Mouse (Mus musculus) hindbrain, embryonic 15.5 days (tissue): Measurements from ENCODE around the gene Mgl2. TPM values are rescaled to one million over a fixed set of nuclear protein-coding genes. Genes with fewer than 3 reads are reported as not detected.
"Not testable (repeated sequence)": the region's sequence is repeated elsewhere in the genome, so short reads cannot be mapped to it uniquely, and the experiment has no call there.

Source experiments
- ATAC-seq: fragments of 200-750 bp; cut with Nextera tagmentation; 2 replicates; pipeline ENCODE4 v1.8.0; 2017; ENCODE audit warnings: low read depth, moderate number of reproducible peaks, moderate TSS enrichment; ENCODE audit not compliant: low FRiP score
- H3K27ac ChIP-seq: fragments of 300-500 bp; sonication (generic); replicated peaks from 2 replicates; pipeline ENCODE4 v1.5.1; 2015; ENCODE audit warnings: mild to moderate bottlenecking, inconsistent platforms
- H3K27me3 ChIP-seq: fragments of 300-500 bp; sonication (generic); 2 replicates; pipeline ENCODE4 v1.6.1; 2015; ENCODE audit warnings: control low read depth, inconsistent platforms
- H3K36me3 ChIP-seq: fragments of 300-500 bp; sonication (generic); 2 replicates; pipeline ENCODE4 v1.6.1; 2015; ENCODE audit warnings: control low read depth, inconsistent platforms
- H3K4me1 ChIP-seq: fragments of 300-500 bp; sonication (generic); replicated peaks from 2 replicates; pipeline ENCODE4 v1.6.1; 2015; ENCODE audit warnings: control low read depth, inconsistent platforms
- H3K4me2 ChIP-seq: fragments of 300-500 bp; sonication (generic); 2 replicates; pipeline ENCODE4 v1.6.1; 2015; ENCODE audit warnings: moderate library complexity, mild to moderate bottlenecking, inconsistent platforms
- H3K4me3 ChIP-seq: fragments of 300-500 bp; sonication (generic); 2 replicates; pipeline ENCODE4 v1.5.1; 2015; ENCODE audit warnings: mild to moderate bottlenecking, inconsistent platforms
- H3K9ac ChIP-seq: fragments of 300-500 bp; sonication (generic); 2 replicates; pipeline ENCODE4 v1.6.1; 2015; ENCODE audit warnings: inconsistent platforms
- H3K9me3 ChIP-seq: fragments of 300-500 bp; sonication (generic); 2 replicates; pipeline ENCODE4 v1.6.1; 2016; ENCODE audit warnings: control low read depth, inconsistent platforms
- WGBS: fragments of 180-500 bp; shearing (Covaris S2); methylation state at CpG from one replicate; pipeline ENCODE4 v1.1.7; 2015; 5-methylcytosine and 5-hydroxymethylcytosine counted together
- polyA plus RNA-seq: library from polyadenylated mRNA; unstranded; fragments of >200 nt; fragmentation: Nextera tagmentation; extraction: Ambion mirVana; gene quantifications from 2 replicates; pipeline ENCODE4 v1.2.1, GENCODE M21; 2015

The Mgl2 gene
- polyA plus RNA-seq, 1 experiment from 2014 or later = 1.4 TPM

DNA sequence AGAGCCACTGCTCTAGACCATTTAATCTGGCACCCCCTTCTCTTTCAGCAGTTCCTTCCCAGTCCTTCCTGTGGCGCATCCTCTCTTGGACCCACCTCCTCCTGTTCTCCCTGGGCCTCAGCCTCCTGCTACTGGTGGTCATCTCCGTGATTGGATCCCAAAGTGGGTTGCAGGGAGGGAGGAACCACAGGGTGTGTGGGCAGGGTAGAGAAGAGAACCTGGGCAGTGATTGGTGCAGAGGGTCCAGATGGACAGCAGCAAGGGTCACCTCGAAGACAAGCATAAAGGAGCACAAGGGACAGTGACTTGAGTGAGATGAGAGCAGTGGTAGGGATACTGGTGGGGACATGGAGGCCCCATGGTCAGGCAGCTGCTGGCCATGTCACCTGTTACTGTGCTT lies 4.9 kb downstream of the Mgl2 start:
- H3K27me3 ChIP-seq, H3K9ac ChIP-seq, ATAC-seq, H3K27ac ChIP-seq, H3K4me1 ChIP-seq, H3K36me3 ChIP-seq, H3K4me3 ChIP-seq, H3K9me3 ChIP-seq, H3K4me2 ChIP-seq: not testable (repeated sequence)
- 76% methylated on average over 3 of the region's 3 CpGs for WGBS

DNA sequence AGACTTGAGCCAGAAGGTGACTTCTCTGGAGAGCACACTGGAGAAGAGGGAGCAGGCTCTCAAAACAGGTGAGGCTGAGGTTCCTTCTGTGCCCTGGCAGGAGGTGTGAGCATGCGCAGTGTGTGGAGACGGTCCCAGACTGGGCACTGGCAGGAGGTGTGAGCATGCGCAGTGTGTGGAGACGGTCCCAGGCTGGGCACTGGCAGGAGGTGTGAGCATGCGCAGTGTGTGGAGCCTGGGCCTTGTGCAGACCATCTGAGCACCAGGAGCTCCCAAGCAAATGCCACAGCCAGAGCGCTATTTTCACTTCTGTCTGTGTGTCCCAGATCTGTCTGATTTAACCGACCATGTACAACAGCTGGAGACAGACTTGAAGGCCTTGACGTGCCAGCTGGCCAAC lies 5.8 kb downstream of the Mgl2 start:
- 85% methylated on average over 8 of the region's 8 CpGs for WGBS
- ATAC-seq, H3K4me1 ChIP-seq: not testable (repeated sequence)

DNA sequence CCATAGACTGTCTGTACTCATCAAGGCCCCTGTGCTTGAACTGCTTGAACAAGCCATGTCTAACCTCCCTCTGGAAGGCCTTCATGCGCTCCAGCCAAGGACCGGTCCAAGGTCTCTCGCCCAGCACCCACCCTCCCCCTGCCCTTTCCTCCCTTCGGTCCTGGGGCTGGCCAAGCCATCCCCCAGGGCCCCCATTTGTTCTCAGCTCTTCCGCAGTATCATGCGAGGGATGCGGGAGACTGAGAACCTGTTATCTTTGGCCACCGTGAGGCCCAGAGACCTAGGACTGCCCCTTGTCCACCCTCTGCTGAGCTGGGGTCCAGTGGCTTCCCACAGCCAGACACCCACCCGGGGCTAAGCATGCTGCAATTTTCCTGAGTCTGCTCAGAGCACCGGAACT lies 9.0 kb downstream of the Mgl2 start:
- no peaks in the 10 kb centered on the region for H3K9me3 ChIP-seq
- no peak for ATAC-seq
- H3K27me3 ChIP-seq = no peaks in the 10 kb centered on the region
- H3K36me3 ChIP-seq = no peaks in the 10 kb centered on the region
- no peaks in the 10 kb centered on the region for H3K4me1 ChIP-seq
- no peak overlapping the region for H3K27ac ChIP-seq
- H3K4me2 ChIP-seq = no peak overlapping the region
- no peak overlapping the region for H3K9ac ChIP-seq
- H3K4me3 ChIP-seq = no peak overlapping the region
- 88% methylated on average over 10 of the region's 10 CpGs for WGBS

More for the DNA sequence above, 5.8 kb downstream of the Mgl2 start:
- H3K9ac ChIP-seq, H3K9me3 ChIP-seq, H3K27me3 ChIP-seq, H3K36me3 ChIP-seq, H3K4me2 ChIP-seq, H3K4me3 ChIP-seq, H3K27ac ChIP-seq: not testable (repeated sequence)

- Histone ChIP-seq H3K27ac (no peak overlapping the region), H3K4me1 (no peaks in the 10 kb centered on the region), H3K4me2 (no peak overlapping the region), H3K36me3 (no peaks in the 10 kb centered on the region), H3K9ac (no peak overlapping the region), H3K4me3 (no peak overlapping the region), H3K27me3 (no peaks in the 10 kb centered on the region), H3K9me3 (no peaks in the 10 kb centered on the region)
- WGBS = 64% methylated on average over 3 of the region's 3 CpGs
- ATAC-seq = no peak
Measured at GRCm38 (mm10) chr11:70151072-70151471, 20.9 kb downstream of the Mgl2 start.

DNA sequence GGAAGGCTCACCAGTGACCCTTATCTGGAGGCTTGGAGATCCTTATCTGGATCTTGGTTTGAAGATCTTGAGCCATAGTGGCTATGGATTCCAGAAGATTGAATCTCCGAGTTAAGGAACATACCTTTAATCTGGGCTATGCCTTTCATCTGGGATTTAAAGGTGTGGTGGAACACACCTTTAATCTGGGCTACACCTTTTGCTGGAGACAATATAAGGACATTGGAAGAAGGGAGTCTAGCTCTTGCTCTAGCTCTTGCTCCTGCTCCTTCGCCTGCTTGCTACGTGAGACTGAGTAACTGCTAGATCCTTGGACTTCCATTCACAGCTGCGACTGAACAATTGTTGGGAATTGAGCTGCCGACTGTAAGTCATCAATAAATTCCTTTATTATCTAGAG lies 25.8 kb downstream of the Mgl2 start, which contains the start of gene Clec10a:
Gene Clec10a (plus strand): TSS at position 301 of the 400 bp plus-strand sequence.
- H3K27ac ChIP-seq, H3K4me2 ChIP-seq, H3K36me3 ChIP-seq, ATAC-seq, H3K4me3 ChIP-seq, H3K9me3 ChIP-seq, H3K27me3 ChIP-seq, H3K4me1 ChIP-seq, H3K9ac ChIP-seq: not testable (repeated sequence)
- WGBS = no CpG with 5 or more reads among the region's 5 CpGs

DNA sequence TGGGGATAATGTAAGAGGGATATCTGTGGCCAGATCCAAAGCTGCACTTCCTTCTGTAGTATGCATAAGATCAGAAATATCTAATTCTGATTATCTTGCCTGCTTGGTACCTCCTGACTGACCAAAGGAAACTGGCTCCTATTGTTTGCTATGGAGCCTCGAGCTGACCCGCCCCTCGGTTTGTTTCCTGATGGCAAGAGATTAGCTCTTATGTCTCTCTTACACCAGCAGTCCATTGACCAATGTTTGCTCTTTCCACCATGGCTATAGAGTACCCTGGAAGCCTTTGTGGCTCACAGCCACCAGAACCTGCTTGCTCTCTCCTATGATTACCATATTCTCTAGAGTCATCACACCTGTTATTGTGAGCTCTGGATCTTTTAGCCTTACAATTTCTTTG lies 32.2 kb downstream of the Mgl2 start:
- WGBS = 72% methylated on average over 3 of the region's 3 CpGs
- Histone ChIP-seq H3K9ac (no peak overlapping the region), H3K27ac (no peak overlapping the region), H3K4me3 (no peak overlapping the region), H3K9me3 (no peaks in the 10 kb centered on the region), H3K4me1 (no peaks in the 10 kb centered on the region), H3K4me2 (no peak overlapping the region), H3K36me3 (no peaks in the 10 kb centered on the region), H3K27me3 (no peaks in the 10 kb centered on the region)
- no peak for ATAC-seq

DNA sequence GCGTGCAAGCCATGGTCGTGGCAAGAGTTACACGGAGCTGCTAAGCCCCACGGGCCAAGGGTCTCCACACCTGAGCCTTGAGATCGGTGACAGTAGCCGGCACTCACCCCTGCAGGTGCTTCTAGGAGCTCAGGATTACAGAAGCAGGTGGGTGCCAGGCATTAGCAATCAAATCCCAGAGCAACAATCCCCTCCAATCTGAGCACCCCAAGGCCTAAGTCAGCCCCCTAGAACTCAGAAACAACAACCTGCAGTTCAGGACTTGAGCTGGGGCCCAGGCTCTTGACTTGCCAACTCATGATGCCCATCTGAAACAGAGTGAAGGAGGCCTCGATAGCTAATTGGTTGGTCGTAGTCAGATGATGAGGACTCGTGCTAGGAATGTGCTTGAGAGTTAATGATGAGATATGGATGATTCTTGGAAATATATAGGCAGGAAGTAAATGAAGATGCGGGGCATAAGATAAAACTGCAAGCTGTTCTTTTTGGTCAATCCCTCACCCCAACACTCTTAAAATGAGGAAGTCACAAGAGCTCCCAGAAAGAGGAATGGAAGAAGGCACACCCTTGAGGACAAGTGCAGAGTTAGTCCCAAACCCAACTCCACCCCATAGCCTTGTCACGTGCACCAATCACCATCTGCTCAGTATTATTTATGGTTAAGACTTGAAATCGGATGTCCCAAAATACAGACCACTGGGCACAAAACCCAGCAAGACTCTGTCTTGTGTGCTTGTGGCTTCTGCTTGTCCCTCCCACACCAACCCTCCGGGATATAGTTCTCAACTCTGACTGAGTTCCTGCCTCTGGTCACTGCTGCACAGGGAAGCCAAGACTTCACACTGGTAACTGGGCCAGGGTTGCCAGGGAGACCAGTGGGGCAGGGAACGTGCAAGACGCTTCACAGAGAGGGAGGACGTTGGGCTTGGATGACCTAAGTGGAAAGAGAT lies 36.1 kb downstream of the Mgl2 start:
- no peaks in the 10 kb centered on the region for H3K4me1 ChIP-seq
- H3K27me3 ChIP-seq = no peaks in the 10 kb centered on the region
- WGBS = 72% methylated on average over 16 of the region's 16 CpGs
- H3K36me3 ChIP-seq = no peaks in the 10 kb centered on the region
- no peak overlapping the region for H3K4me3 ChIP-seq
- H3K4me2 ChIP-seq = no peak overlapping the region
- H3K9me3 ChIP-seq = no peaks in the 10 kb centered on the region
- no peak for ATAC-seq
- H3K9ac ChIP-seq = no peak overlapping the region
- H3K27ac ChIP-seq = no peak overlapping the region

DNA sequence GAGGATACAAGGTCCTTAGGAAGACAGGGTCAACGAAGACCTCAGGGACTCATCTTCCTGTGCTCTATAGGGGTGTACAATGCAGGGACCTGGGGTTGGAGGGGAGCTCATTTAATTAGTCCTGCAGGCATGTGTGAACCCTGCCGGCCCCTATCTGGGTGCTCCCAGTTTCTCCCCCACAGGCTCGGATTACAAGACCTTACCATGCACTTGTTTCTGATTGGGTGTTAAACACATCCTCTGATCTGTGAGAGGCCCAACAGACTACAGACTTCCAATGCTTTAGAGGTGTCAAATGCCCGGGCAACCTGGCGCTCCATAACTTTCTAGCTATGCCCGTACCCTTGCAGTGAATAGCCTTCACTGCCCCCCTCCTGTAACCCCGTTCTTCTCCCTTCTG lies 38.0 kb downstream of the Mgl2 start:
- no peaks in the 10 kb centered on the region for H3K9me3 ChIP-seq
- no peak for ATAC-seq
- no peaks in the 10 kb centered on the region for H3K4me1 ChIP-seq
- H3K36me3 ChIP-seq = no peaks in the 10 kb centered on the region
- H3K4me2 ChIP-seq = no peak overlapping the region
- no peak overlapping the region for H3K4me3 ChIP-seq
- 76% methylated on average over 7 of the region's 7 CpGs for WGBS
- no peak overlapping the region for H3K9ac ChIP-seq
- H3K27ac ChIP-seq = no peak overlapping the region
- H3K27me3 ChIP-seq = no peaks in the 10 kb centered on the region

DNA sequence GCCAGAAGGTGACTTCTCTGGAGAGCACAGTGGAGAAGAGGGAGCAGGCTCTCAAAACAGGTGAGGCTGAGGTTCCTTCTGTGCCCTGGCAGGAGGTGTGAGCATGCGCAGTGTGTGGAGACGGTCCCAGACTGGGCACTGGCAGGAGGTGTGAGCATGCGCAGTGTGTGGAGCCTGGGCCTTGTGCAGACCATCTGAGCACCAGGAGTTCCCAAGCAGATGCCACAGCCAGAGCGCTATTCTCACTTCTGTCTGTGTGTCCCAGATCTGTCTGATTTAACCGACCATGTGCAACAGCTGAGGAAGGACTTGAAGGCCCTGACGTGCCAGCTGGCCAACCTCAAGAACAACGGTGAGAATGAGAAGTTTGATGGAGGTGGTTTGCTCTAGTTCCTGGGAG lies 39.3 kb downstream of the Mgl2 start:
- not testable (repeated sequence) for ATAC-seq, H3K4me1 ChIP-seq, H3K27me3 ChIP-seq, H3K4me2 ChIP-seq, H3K27ac ChIP-seq, H3K9ac ChIP-seq, H3K36me3 ChIP-seq, H3K4me3 ChIP-seq, H3K9me3 ChIP-seq
- 95% methylated on average over 7 of the region's 7 CpGs for WGBS

- H3K36me3 ChIP-seq = no peaks in the 10 kb centered on the region
- H3K9me3 ChIP-seq = no peaks in the 10 kb centered on the region
- H3K27ac ChIP-seq = no peak overlapping the region
- no peak overlapping the region for H3K4me2 ChIP-seq
- 72% methylated on average over 7 of the region's 7 CpGs for WGBS
- no peaks in the 10 kb centered on the region for H3K4me1 ChIP-seq
- no peak for ATAC-seq
- no peak overlapping the region for H3K9ac ChIP-seq
- no peak overlapping the region for H3K4me3 ChIP-seq
- no peaks in the 10 kb centered on the region for H3K27me3 ChIP-seq
Measured at GRCm38 (mm10) chr11:70170291-70170690, 40.2 kb downstream of the Mgl2 start.

- Histone ChIP-seq H3K9ac (no peak overlapping the region), H3K4me1 (no peaks in the 10 kb centered on the region), H3K27me3 (no peaks in the 10 kb centered on the region), H3K27ac (no peak overlapping the region), H3K4me3 (no peak overlapping the region), H3K9me3 (0 out of 2 replicates have a peak, but pooled peaks cover 3% of the 10 kb centered on the region), H3K36me3 (no peaks in the 10 kb centered on the region), H3K4me2 (no peak overlapping the region)
- ATAC-seq = no peak
- 86% methylated on average over 7 of the region's 7 CpGs for WGBS
Measured at GRCm38 (mm10) chr11:70171181-70171580, 41.1 kb downstream of the Mgl2 start.

DNA sequence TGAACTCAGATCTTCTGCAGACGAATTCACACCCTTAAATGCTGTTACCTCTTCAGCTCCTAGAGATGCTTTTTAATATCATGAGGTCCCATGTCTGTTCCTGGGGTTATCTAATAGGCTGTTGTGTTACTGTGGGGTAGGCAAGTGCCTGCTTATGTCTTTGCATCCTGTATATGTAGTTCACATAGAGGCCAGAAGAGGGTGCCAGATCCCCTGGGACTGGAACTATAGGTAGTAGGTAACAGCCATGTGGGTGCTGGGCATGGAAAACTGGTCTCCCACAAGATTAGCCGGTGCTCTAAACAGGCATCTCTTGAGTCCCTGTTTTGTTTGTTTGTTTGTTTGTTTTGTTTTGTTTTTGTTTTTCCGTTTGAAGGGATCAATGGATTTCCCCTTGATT lies 41.7 kb downstream of the Mgl2 start:
- no peak overlapping the region for H3K4me2 ChIP-seq
- 0 out of 2 replicates have a peak, but pooled peaks cover 3% of the 10 kb centered on the region for H3K9me3 ChIP-seq
- no peak overlapping the region for H3K9ac ChIP-seq
- WGBS = 49% methylated on average over 3 of the region's 3 CpGs
- no peaks in the 10 kb centered on the region for H3K27me3 ChIP-seq
- ATAC-seq = no peak
- H3K36me3 ChIP-seq = no peaks in the 10 kb centered on the region
- no peak overlapping the region for H3K27ac ChIP-seq
- H3K4me1 ChIP-seq = no peaks in the 10 kb centered on the region
- H3K4me3 ChIP-seq = no peak overlapping the region
